Mouse (Mus musculus) right cerebral cortex, adult 2 months (tissue): ENCODE measurements at regions not wholly inside any gene's neighbourhood (a gene's known extent, or its start where the extent isn't known, plus 50 kb on each side); places are given as distances from the start of the nearest gene placed in this dataset.
"Not testable (repeated sequence)": the region's sequence is repeated elsewhere in the genome, so short reads cannot be mapped to it uniquely, and the experiment has no call there.

Source experiments
- DNase-seq, 2 experiments: peaks; one replicate each; pipeline ENCODE4 v3.0.0; 2021 to 2022; ENCODE audit warnings: low spot score in 2 of 2

- no peak for DNase-seq
Observed at GRCm38 (mm10) chr6:60657117-60657911, 172.3 kb downstream of the Snca start.

GRCm38 (mm10) chr6:60646983-60647617 is 182.6 kb downstream of the Snca start:
- not testable (repeated sequence) for DNase-seq

GRCm38 (mm10) chr6:60642251-60642650 is 187.4 kb downstream of the Snca start:
- no peak for DNase-seq

GRCm38 (mm10) chr6:60616313-60616712 is 213.3 kb downstream of the Snca start:
- peak; percentile 3 to 4 for DNase-seq

GRCm38 (mm10) chr6:60600201-60600600 is 229.5 kb downstream of the Snca start:
- DNase-seq, result no peak

DNA sequence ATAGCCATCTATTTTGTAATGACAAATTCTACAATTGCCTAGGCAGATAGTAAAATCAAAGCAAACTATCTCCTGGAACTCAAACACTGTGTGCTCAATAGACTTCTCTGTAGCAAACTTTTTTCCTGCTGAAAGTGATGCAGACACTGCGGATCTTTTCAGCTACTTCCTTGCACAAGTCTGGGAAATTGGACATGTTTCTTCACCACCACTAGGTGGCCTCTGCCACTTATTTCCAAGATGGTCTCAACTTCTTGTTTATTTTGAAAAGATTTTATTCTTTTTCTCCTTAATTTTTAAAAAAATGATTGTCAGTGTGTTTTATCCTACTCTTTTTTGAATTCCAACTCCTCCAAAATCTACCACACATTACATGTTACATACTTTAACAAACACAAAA is 265.4 kb downstream of the Snca start:
- DNase-seq, result no peak

- DNase-seq, result peak; percentile 27 to 41
Observed at GRCm38 (mm10) chr6:60555590-60556235, 273.9 kb downstream of the Snca start.
